Mouse (Mus musculus) layer of hippocampus, postnatal 25 days (tissue): ENCODE data around the gene Hpd. TPM values are rescaled to one million over a fixed set of nuclear protein-coding genes. Genes with fewer than 3 reads are reported as not detected.

Experiments used
- DNase-seq, 2 experiments: peaks; one replicate each; pipeline ENCODE4 v3.0.0; 2022; ENCODE audit warnings: mixed read lengths in 2 of 2, low spot score in 1 of 2; ENCODE audit errors: extremely low spot score in 1 of 2
- total RNA-seq, 2 experiments: library from RNA; stranded (reverse); gene quantifications; 2 replicates each; pipeline ENCODE4 v1.2.3; 2021

Hpd gene
- total RNA-seq, 2 experiments from 2014 or later: not detected

DNA sequence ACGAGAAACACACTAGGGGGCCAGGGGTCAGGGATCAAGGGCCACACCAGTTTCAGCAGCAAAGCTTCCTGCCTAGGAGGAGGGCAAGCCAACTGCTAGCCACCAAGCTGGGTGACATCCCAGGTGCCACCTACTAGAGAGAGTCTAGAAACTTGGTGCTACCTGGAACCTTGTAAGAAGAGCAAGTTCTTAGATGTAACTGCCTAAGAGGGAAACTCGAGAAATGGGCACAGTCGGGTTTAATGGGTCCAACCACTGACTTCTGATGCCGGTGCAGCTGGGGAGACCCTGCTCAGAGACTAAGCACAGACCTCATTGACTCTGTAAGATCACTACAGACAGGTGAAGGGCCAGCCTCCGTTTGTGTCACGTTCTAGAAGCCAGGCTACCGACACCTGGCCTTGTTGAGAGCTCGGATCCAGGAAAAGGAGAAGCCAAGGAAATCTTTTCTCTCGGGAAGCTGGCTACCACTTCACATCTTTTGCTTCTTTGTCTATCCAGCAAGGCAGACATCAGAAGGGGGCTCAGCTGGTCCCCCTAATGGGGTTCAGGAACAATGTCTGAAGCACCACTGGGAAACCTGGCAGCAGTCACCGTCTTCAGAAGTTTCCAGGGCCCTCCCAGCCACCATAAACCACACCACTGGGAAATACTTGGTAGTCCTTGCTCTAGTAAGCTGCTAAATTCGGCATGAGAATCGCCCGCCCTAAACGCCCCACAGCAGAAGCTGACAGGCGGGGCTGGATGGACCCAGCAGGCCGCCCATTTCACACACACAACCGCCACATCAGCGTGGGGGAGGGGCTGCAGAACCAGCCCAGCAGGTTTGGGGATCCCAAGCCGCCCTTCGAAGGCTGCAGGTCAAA lies 45.2 kb downstream of the Hpd start:
- peak in 1 of 2 experiments; percentile 31 for DNase-seq

DNA sequence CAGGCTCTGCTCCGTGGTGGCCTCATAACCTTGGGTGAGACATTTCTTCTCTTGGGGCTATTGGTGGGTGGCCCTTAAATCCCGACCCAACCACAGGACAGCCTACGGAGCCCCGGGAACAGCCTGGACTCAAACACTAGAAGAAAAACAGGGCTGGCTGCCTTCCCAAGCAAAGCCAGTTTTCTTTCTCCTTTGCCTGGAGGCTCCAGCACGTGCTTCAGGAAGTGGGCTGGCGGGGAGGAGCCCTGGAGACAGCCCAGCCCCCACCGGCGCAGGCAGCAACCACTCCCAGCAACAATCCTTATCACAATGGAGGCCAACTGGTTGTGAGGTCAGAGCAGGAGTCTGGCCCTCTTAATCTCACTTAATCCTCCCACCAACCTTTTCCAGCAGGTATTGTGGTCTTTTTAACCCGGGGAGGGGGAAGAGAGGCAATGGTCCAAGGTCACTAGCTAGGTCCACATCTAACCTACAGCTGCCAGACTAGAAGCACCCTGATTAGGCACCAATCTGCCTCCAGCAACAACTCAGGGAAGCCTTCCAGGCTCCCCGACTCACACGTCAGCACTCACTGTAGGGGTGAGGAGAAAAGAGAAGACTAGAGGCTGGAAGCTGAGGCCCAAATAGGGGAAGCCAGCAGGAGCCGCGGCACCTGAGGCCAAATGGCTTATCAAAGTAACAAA lies 46.0 kb downstream of the Hpd start:
- DNase-seq: peak; percentile 58 to 71

DNA sequence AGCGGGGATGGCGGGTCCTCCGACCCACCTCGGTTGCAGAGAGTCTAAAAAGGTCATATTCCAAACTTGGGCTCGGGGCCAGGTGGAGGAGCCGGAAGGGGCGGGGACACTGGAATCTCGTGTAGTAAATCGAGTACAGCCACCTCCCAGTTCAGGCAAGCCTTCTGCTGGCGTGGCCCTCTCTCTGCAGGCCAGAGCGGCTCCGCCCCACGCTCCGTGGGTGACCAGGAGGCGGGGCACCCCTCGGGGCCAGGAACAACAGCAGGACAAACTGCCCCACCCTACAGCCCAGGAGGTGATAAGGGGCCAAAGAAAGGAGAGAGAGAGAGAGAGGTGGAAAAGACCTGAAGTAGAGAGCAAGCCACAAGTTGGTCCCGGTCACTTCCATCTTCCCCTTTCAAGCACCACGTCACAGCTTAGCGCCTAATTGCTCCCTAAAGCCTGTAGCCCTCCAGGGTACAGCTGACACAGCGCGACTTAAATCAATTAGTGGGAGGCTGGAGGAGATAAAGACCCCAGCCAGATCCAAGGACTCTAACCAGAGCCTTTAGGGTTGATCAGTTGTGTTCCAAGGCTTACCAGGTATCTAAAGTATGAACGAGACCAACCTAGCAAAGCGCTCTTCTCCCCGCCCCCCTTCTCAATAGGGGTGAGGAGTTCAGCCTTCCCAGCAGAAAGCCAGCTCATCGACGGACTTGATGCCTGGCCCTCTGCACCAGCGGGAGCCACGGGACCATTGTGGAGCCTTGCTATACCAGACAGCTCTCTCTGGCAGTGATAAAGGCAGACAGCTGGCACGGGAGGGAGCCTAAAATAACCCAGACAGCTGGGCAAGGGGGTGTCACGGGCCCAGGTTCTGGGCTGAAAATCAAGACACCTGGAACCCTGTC lies 46.8 kb downstream of the Hpd start:
- no peak for DNase-seq

DNA sequence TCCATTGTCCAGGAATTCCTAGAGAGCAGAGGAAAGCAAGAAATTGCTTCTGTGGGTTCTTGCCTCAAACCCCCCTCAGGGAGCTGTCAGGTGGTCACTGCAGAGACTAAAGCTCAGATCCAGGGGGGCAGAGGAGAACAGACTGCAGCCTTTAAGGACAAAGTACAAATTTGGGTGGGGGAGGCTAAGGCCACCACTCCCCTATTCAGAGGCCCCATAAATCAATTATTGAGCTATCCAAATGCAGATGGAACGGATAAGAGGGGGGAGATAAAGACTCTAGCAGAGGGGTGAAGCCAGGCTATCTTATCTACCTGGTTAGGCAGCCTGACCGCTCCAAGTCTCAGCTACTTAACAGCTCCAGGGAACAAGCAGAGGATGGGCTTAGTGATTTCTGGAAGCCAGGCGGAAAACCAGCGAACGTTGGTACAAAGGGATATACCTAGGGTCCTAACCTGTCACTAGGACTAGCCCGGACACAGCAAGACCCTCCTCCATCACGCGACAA lies 47.6 kb downstream of the Hpd start:
- no peak for DNase-seq

DNA sequence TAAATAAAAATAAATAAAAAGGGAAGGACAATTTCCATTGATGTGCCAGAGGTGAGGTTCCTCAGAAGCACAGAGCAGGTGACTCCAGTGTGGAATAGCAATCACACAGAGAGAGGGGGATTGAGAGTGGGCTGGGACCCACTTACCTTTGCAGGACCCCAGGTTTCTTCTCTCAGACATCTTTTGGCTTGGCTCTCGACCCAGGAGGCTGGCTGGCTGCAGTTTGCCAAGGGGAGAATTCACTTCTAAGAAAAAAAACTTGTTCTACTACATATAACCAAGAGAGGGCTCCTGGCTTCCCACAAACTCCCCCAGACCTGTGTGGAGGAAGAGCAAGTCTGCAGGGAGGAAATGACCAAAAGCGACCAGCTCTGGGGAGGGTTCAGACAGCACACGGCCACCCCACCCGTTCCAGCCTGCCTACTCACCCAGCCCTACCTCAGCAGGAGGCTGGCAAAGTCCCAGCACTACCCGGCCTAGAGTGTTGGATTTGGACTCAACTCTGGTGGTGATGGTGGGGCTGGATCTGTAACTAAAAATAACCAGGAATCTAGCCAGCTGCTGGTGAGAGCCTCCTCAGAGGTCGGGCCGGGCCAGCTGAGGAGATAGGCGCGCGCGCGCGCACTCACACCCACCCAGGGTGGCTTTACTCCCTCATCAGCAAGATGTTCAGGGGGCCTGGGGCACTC lies 48.2 kb downstream of the Hpd start:
- DNase-seq: no peak

DNA sequence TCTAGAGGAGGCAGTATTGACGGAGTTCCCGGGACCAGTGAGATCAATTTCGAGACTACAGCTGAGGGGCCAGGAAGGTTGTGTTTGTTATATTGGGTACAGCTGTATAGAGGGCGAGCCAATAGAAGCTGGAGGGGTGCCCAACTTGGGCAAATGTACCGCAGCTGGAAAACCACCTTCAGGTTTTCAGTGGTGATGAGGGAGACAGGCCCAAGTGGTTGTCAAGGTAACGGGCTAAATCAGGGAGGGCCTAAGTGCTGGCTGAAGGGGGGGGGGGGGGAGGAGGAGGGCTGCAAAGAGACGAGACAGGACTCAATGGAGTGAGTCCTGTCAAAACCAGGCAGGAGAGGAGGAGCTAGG lies 48.8 kb downstream of the Hpd start:
- no peak for DNase-seq

DNA sequence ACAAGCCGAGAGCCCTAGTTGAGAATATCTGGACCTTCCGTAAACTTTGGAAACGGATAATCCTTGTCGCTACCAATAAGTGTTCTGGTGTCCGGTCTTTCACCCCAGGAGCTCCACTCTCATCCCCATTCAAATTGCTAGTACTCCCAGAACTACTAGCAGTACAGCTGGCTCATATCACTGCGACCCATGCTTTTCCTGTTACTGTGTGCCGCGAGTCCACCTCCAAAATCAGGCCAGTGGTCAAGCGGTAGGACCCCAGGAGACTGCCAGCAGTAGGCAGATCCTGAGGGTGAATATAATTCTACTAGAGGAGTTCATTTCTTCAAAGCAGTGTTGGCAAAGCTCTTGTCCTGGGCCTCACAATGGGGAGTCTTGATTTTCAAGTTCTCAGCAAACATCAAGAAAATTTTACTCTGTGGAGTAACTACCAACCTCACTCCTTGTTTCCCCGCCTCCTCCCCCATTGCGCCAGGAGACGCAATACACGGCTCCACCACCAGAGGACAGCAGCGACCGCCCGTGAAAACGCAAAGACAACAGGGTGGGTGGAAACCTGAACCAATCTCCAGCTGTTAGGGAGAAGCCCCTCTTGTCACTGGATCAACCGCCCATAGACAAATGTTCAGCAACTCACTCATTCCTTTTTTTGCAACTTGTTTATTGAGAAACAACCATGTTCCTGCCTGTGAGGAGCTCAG lies 49.3 kb downstream of the Hpd start:
- peak; percentile 90 to 91 for DNase-seq

DNA sequence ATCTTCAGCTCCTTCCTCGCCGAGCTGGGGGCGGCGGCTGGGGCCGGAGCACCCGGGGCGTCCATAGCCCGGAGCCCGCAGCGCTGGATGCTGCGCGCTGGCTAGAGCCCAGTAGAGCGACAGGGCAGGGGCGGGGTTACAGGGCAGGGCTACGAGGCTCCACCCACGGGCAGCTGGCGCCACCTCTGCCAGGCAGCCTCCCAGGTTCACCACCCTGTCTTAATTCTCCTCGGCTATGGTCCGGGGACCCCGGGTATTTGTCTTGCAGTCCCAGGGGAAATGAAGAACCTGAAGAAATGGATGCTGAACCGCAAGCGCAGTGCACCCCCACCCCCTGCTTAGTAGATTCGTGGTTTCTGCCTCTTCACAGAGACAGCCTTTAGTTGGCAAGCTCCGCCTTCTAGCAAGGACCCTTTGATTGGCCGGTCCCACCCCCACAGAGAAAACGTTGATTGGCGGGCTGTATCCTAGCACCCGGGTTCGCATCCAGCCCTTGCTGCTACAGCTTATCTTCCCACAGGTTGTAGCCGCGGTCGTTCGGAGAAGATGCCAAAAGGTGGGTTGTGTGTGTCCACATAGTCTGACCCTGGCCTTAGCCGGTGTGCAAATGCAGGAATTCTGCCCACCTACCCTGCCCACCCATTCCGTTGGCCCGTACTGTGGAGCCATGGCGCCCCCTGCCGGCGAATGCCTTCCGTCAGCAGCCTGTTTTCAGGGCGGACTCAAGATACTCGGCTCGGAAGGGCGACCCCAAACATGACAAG lies 50.0 kb downstream of the Hpd start, which contains the start of gene Rhof:
Gene Rhof, minus strand, starts transcription at position 385 of the 764 bp plus-strand sequence.
- DNase-seq: peak; percentile 93 to 94

DNA sequence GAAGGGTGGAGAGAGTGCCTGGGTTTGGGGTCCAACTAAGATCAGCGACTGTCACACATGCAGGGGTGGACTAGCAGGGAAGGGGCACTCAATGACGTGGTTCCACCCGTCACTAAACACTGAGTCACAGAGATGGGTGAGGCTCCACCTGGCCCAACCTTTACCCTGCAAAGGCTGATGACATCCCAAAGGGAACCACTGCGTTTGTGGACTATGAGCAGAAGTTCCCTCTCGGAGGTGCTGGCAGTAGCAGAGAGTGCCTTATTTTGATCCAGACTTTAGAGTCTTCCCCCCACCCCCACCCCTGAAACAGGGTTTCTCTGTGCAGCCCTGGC lies 51.7 kb downstream of the Hpd start:
- DNase-seq: no peak

DNA sequence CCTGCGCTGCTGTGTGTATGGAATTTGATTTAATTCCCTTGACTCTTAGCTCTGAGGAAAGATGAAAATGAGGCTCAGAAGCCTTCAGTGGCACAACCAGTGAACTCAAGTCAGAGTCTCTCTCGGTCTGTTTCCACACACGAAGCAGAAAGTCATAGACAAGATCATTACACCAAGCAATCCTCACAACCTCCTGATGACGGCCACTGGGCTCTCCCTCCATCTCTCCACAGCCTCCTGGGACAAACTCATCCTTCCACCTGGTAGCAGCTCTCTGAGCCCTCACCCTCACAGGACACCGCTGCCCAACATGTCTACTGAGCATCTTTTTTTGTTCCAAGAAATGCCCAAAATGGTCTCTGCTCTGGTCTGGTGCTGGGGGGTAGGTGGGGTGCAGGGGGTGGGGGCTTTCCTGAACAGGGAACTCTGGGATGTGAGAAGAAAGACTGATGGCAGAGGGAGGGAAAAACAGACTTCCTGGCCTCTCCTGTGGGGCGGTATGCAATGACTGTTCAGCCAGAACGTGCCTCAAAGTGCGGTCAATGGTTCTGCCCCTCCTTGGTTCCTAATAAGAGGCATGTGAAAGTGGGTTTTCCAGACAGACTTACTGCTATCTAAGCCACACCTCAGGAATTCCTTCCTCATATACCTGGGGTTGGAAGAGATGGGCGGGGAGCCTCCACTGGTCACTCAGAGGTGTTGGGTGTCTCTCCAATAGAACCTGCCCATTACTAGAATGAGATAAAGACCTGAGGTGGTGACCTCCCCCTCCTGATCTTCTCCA lies 52.3 kb downstream of the Hpd start:
- DNase-seq: no peak

DNA sequence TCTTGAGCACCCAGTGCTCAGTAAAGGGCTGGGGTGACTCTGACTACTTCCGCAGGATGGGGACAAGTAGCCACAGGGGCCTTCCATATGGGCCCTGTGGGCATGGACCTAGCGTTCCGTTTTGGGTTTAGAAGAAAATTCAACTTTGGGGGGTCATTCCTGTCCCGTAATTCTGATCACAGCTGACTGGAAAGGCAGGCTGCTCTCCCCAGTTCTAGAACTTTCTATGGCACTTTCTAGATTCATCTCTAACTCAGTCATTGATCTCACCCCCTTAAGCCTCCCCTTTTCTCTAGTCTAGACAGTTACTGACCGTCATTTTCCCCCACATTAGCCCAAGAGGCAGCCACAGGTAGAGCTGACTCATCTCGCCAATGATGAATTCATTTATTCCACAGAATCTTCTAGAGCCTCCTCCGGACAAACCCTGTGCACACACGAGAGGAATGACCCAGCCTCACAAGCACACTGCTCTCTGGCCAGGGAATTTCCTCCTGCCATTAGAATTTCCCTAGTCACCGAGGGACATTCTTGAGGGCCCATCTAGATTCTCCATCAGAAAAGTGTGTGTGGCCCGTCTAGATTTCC lies 53.3 kb downstream of the Hpd start:
- DNase-seq: no peak

DNA sequence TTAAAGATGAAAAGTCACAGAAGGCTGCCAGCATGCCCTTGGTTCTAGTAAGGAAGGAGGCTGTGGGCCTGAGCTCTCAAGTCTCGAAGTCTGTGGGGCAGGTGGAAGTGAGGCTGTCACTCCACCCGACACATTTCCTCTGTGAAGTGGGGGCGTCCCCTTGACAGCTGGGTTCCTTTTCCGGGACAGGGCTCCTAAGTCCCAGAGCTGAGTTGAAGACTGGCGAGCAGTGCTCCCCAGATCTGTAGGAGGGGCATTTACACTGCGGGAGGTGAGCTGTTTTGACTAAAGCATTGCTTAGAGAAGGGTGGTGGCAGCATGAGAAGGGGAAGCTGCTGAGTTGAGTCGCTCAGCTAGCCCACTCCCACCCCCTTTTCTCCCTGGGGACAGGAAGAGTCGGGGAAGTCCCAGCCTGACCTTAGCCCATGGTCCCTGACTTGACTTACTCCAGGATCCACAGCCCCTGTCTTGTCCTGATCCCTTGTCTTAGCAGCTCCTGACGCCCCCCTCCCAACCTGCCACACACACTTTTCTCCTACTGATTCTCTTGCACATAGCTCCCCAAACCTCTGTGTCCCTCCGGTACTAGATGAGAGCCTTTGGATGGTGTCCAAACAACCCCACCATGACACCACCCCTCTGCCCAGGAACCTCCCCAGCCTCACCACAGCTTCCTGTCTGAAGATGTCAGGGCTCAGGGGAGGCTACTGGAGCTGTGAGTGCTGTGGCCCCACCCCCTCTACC lies 53.9 kb downstream of the Hpd start:
- DNase-seq: no peak

DNA sequence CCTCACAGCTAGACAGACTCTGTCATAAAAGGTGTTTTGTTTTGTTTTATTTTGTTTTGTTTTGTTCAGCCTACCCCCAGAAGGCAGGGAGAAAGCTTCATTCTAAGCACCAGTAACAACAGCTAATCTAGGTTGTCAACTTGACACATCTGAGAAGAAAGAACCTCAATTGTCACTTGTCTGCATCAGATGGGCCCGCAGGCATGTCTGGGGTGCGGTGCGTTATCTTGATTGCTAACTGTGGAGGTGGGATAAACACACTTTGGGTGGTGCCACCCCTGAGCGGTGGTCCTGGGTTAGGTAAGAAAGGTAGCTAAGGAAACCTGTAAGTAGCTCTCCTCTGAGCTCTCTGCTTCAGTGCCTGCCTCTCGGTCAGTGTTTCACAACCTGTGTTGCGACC lies 55.5 kb downstream of the Hpd start:
- no peak for DNase-seq

DNA sequence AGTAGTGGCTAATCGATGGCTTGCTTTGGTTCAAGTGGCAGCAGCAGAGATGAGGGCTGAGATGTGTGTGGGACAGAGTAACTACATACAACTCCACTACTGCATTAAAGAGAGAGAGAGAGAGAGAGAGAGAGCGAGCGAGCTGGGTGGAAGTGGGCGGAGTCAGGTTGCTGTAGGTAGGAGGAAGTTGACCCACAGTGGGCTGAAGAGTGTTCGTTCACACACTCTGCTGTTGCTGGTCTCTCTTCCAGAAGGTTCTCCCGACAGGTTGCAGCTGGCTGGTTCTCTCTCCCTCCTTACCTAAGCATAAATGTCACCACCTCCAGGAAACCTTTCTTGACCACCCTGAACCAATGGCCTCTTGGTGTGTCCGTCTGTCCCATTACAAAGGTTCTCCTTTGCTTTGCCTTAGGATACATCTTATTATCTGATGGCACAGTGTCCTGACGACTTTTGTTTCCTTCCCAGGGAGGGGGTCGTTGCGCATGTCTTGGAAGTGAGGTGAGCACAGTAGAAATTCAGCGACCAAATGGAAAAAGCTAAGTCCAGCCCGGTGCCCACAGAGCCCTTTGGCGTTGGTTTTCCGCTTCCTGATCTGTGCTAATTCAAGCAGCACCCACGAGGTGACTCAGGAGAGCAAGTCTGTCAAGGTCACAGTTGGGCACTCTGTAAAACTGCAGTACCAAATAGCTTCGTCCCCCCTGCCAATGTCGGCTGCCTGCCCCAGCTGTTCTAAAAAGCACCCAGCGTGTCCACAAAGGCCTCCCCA lies 56.7 kb downstream of the Hpd start:
- no peak for DNase-seq

DNA sequence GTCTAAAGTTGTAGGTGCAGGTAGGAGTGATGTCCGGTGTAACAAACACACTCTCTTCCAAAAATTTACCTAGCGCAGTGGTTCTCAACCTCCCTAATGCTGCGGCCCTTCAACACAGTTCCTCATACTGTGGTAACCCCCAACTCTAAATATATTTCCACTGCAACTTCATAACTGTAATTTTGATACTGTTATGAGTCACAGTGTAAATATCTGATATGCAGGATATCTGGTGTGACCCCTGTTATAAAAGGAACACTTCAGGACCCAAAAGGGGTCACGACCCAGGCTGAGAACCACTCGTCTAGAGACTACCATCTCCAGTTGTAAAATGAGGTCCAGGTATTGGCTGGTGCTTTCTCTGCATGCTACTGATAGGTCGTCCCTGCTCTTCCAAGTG lies 57.4 kb downstream of the Hpd start:
- no peak for DNase-seq

DNA sequence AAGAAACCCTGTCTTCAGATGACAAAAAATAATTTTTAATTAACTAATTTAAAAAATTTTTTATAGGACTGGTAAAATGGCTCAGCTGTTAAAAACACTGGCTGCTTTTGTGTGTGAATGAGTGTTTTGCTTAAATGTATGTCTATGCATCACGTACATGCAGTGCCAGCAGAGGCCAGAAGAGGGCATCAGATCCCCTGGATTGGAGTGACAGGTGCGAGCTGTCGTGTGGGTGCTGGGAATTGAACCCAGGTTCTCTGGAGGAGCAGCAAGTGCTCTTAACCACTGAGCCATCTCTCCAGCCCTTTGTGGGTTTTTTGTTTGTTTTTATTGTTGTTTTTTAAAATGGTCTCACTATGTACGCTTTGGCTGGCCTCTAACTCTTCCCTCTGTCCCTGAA lies 60.3 kb downstream of the Hpd start:
- no peak for DNase-seq
